Mouse (Mus musculus): Measurements from ENCODE around the gene Tmem95.
"Not testable (repeated sequence)": the region's sequence is repeated elsewhere in the genome, so short reads cannot be mapped to it uniquely, and the experiment has no call there.

Gene Tmem95

GRCm38 (mm10) chr11:69877878-69878277 lies at the start of gene Tmem95:
Tmem95 (minus strand) TSS chr11:69878018.
- no peak for DNase-seq (ENCODE audit: low read depth, low spot score)

- no peak for DNase-seq (ENCODE audit: low read depth, low spot score)
Observed at GRCm38 (mm10) chr11:69927501-69927900, 49.7 kb upstream of the Tmem95 start.

GRCm38 (mm10) chr11:69922796-69923195 lies 45.0 kb upstream of the Tmem95 start:
- no peak for DNase-seq (ENCODE audit: low read depth, low spot score)

- peak; percentile 64 for DNase-seq (ENCODE audit: low read depth, low spot score)
Observed at GRCm38 (mm10) chr11:69922012-69922756, 44.4 kb upstream of the Tmem95 start.

- peak; percentile 100 for DNase-seq (ENCODE audit: low read depth, low spot score)
Observed at GRCm38 (mm10) chr11:69921114-69922011, 43.5 kb upstream of the Tmem95 start, which contains the start of gene Eif5a. Eif5a (minus strand) TSS chr11:69921958.

GRCm38 (mm10) chr11:69920266-69921031 lies 42.6 kb upstream of the Tmem95 start:
- DNase-seq (ENCODE audit: low read depth, low spot score), result peak; percentile 72

GRCm38 (mm10) chr11:69919661-69920265 lies 41.9 kb upstream of the Tmem95 start:
- DNase-seq (ENCODE audit: low read depth, low spot score), result peak; percentile 93

- DNase-seq (ENCODE audit: low read depth, low spot score), result no peak
Observed at GRCm38 (mm10) chr11:69919053-69919452, 41.2 kb upstream of the Tmem95 start.

GRCm38 (mm10) chr11:69918118-69918517 lies 40.3 kb upstream of the Tmem95 start:
- no peak for DNase-seq (ENCODE audit: low read depth, low spot score)

GRCm38 (mm10) chr11:69917379-69917948 lies 39.6 kb upstream of the Tmem95 start:
- DNase-seq (ENCODE audit: low read depth, low spot score), result no peak

GRCm38 (mm10) chr11:69916652-69917378 lies 39.0 kb upstream of the Tmem95 start:
- not testable (repeated sequence) for DNase-seq (ENCODE audit: low read depth, low spot score)

- DNase-seq (ENCODE audit: low read depth, low spot score), result peak; percentile 46
Observed at GRCm38 (mm10) chr11:69915667-69916627, 38.1 kb upstream of the Tmem95 start.

GRCm38 (mm10) chr11:69914917-69915430 lies 37.2 kb upstream of the Tmem95 start:
- DNase-seq (ENCODE audit: low read depth, low spot score), result peak; percentile 24

GRCm38 (mm10) chr11:69914372-69914764 lies 36.5 kb upstream of the Tmem95 start:
- peak; percentile 84 for DNase-seq (ENCODE audit: low read depth, low spot score)

- DNase-seq (ENCODE audit: low read depth, low spot score), result peak; percentile 98
Observed at GRCm38 (mm10) chr11:69913554-69914371, 35.9 kb upstream of the Tmem95 start, which contains the start of gene Gps2. Gps2 (plus strand) TSS chr11:69913888.

GRCm38 (mm10) chr11:69912716-69913530 lies 35.1 kb upstream of the Tmem95 start:
- DNase-seq (ENCODE audit: low read depth, low spot score), result peak; percentile 27

- no peak for DNase-seq (ENCODE audit: low read depth, low spot score)
Observed at GRCm38 (mm10) chr11:69911701-69912100, 33.9 kb upstream of the Tmem95 start.

All from R1 (cell line).